Mouse (Mus musculus): Measurements from ENCODE around the gene Scrn1.
A peak's percentile ranks its signal among the peaks of the same experiment; 100 is the strongest.

Gene Scrn1

GRCm38 (mm10) chr6:54566546-54566919, 244 bp upstream of the Scrn1 start:
- DNase-seq (ENCODE audit: low read depth, low spot score) = no peak

GRCm38 (mm10) chr6:54565012-54565411, 1.3 kb downstream of the Scrn1 start:
- DNase-seq (ENCODE audit: low read depth, low spot score) = peak; percentile 76

- DNase-seq (ENCODE audit: low read depth, low spot score) = peak; percentile 69
Observed at GRCm38 (mm10) chr6:54564506-54564991, 1.7 kb downstream of the Scrn1 start.

GRCm38 (mm10) chr6:54563561-54563960, 2.7 kb downstream of the Scrn1 start:
- no peak for DNase-seq (ENCODE audit: low read depth, low spot score)

GRCm38 (mm10) chr6:54562018-54562809, 4.1 kb downstream of the Scrn1 start:
- no peak for DNase-seq (ENCODE audit: low read depth, low spot score)

GRCm38 (mm10) chr6:54558466-54558865, 7.8 kb downstream of the Scrn1 start:
- DNase-seq (ENCODE audit: low read depth, low spot score) = peak; percentile 91

GRCm38 (mm10) chr6:54557671-54558070, 8.6 kb downstream of the Scrn1 start:
- DNase-seq (ENCODE audit: low read depth, low spot score) = no peak

- DNase-seq (ENCODE audit: low read depth, low spot score) = no peak
Observed at GRCm38 (mm10) chr6:54555816-54556215, 10.5 kb downstream of the Scrn1 start.

GRCm38 (mm10) chr6:54554341-54555110, 11.8 kb downstream of the Scrn1 start:
- DNase-seq (ENCODE audit: low read depth, low spot score) = no peak

- DNase-seq (ENCODE audit: low read depth, low spot score) = peak; percentile 79
Observed at GRCm38 (mm10) chr6:54553632-54554031, 12.7 kb downstream of the Scrn1 start.

- no peak for DNase-seq (ENCODE audit: low read depth, low spot score)
Observed at GRCm38 (mm10) chr6:54552721-54553413, 13.4 kb downstream of the Scrn1 start.

GRCm38 (mm10) chr6:54550801-54551323, 15.4 kb downstream of the Scrn1 start:
- no peak for DNase-seq (ENCODE audit: low read depth, low spot score)

GRCm38 (mm10) chr6:54549311-54549710, 17.0 kb downstream of the Scrn1 start:
- DNase-seq (ENCODE audit: low read depth, low spot score) = no peak

GRCm38 (mm10) chr6:54548314-54549019, 17.8 kb downstream of the Scrn1 start:
- peak; percentile 73 for DNase-seq (ENCODE audit: low read depth, low spot score)

- no peak for DNase-seq (ENCODE audit: low read depth, low spot score)
Observed at GRCm38 (mm10) chr6:54543646-54544045, 22.6 kb downstream of the Scrn1 start.

- peak; percentile 82 for DNase-seq (ENCODE audit: low read depth, low spot score)
Observed at GRCm38 (mm10) chr6:54542836-54543235, 23.5 kb downstream of the Scrn1 start.

- peak; percentile 83 for DNase-seq (ENCODE audit: low read depth, low spot score)
Observed at GRCm38 (mm10) chr6:54540252-54540887, 25.9 kb downstream of the Scrn1 start.

GRCm38 (mm10) chr6:54539396-54539795, 26.9 kb downstream of the Scrn1 start:
- no peak for DNase-seq (ENCODE audit: low read depth, low spot score)

GRCm38 (mm10) chr6:54538773-54539173, 27.5 kb downstream of the Scrn1 start:
- peak; percentile 92 for DNase-seq (ENCODE audit: low read depth, low spot score)

GRCm38 (mm10) chr6:54537053-54537452, 29.2 kb downstream of the Scrn1 start:
- DNase-seq (ENCODE audit: low read depth, low spot score) = no peak

GRCm38 (mm10) chr6:54535485-54535884, 30.8 kb downstream of the Scrn1 start:
- DNase-seq (ENCODE audit: low read depth, low spot score) = no peak

Data from brain, adult 2 months (tissue).